Mouse (Mus musculus) thymus, postnatal 25 days (tissue): ENCODE measurements around the gene Prdm12.
"Not testable (repeated sequence)": the region's sequence is repeated elsewhere in the genome, so short reads cannot be mapped to it uniquely, and the experiment has no call there.

Experiments used
- DNase-seq: peaks from one replicate; pipeline ENCODE4 v3.0.0; 2022

Prdm12 gene

DNA sequence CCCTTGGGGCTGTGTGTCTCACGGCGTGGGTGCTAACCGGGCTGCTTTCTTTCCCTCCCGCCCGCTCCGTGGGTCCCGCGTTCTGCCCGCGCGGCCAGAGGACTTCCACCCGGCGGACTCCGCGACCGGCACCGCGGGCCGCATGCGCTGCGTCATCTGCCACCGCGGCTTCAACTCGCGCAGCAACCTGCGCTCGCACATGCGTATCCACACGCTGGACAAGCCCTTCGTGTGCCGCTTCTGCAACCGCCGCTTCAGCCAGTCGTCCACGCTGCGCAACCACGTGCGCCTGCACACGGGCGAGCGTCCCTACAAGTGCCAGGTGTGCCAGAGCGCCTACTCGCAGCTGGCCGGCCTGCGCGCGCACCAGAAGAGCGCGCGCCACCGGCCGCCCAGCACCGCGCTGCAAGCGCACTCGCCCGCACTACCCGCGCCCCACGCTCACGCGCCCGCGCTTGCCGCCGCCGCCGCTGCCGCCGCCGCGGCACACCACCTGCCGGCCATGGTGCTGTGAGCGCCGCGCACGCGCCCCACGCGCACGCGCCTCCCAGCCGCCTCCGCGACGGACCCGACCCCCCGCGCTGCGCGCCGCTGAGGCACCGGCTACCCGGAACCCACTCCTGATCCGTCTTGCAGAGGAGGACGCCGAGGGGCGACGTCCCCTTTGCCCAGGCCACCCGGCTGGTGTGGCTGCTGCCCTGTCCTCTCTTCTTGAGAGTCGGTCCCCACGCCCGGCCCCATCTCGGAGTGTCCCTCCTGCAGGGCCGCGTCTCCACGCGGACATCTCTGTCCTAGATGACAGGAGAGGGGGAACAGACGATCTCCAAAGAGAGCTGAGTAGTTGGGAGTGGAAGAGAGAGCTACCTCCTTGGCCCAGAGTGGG lies 14.4 kb downstream of the Prdm12 start:
- peak; percentile 28 for DNase-seq

GRCm38 (mm10) chr2:31654854-31655559 lies 15.2 kb downstream of the Prdm12 start:
- peak; percentile 58 for DNase-seq

GRCm38 (mm10) chr2:31656374-31656773 lies 16.5 kb downstream of the Prdm12 start:
- DNase-seq, result no peak

- DNase-seq, result no peak
Measured at GRCm38 (mm10) chr2:31662939-31663803, 23.3 kb downstream of the Prdm12 start.

- DNase-seq, result no peak
Measured at GRCm38 (mm10) chr2:31663804-31664180, 24.0 kb downstream of the Prdm12 start.

DNA sequence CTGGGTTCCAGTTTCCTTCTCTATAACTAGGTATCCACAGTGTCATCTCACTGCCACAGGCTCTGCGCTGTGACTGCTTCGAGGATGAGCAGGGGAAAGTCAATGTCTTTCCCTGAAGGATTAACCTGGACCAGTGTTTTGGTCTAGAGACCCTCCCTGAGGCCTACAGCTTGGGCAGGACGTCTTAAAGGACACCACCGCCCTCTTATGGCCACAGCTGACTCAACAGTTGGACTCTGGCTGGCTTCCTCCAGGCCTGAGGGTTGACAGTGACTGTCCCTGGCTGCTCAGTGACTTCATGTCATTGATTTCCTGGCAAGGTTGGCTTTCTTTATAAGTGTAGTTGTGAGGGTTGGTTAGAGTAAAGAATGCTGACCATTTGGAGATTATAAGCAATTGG lies 27.5 kb downstream of the Prdm12 start:
- peak; percentile 21 for DNase-seq

DNA sequence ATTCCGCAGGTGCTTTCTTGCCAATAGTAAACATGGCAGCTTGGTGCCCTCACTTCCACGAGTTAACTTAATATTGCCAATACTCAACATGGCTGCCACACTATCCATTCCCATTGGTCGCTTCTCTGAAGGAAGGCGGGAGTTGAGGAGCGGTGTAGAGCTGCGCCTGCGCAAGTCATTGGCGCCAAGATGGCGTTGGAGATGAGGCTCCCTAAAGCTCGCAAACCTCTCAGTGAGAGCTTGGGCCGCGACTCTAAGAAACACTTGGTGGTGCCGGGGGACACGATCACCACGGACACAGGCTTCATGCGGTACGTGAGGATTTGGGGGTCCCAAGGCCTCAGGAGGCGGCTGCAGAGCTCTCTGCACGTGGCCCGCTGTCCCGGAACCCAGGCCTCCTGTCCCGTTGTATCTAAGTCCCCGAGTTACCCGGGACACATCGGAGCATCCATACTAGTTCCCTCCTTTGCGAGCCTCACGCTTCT lies 30.8 kb downstream of the Prdm12 start, which contains the start of gene Exosc2:
Exosc2 (plus strand) TSS at position 165 of the 485 bp plus-strand sequence.
- peak; percentile 91 for DNase-seq

DNA sequence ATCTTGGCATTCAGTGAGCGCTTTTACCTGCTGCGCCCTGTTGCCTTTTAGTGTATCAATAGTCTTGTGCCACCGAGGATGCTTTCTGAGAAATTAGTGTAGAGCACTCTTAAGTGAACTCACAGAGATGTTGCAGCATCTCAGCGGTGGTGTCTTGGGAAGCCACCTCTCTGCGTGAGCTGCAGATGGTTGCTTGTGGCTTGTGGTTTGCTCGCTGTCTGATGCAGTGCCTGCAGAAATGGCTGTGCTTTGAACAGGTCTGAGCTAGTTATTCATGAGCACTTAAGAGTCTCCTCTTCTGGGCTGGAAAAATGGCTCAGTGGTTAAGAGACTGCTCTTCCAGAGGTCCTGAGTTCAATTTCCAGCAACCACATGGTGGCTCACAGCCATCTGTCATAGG lies 38.8 kb downstream of the Prdm12 start:
- peak; percentile 50 for DNase-seq

- DNase-seq, result not testable (repeated sequence)
Measured at GRCm38 (mm10) chr2:31681051-31681707, 41.3 kb downstream of the Prdm12 start.

DNA sequence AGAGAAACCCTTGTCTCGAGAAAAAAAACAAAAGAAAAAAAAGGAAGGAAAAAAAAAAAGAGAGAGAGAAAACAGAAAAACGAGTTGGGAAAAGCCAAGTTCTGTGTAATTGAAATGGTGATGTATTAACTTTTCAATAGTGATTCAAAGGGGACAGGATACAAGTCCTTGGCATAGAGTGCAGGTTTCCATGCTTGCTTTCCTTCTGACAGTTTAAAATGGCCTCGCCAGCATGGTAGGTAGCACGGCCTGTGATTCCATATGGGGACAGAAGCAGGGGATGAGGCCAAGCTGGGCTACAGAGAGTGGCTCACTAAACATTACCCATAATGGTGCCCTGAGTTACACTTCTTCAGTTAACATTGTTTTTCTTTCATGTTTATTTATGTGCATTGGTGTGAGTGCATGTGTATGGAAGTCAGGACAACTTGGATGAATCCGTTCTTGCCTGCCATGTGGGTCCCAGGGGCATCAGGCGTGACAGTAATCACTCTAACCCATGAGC lies 41.9 kb downstream of the Prdm12 start:
- no peak for DNase-seq

DNA sequence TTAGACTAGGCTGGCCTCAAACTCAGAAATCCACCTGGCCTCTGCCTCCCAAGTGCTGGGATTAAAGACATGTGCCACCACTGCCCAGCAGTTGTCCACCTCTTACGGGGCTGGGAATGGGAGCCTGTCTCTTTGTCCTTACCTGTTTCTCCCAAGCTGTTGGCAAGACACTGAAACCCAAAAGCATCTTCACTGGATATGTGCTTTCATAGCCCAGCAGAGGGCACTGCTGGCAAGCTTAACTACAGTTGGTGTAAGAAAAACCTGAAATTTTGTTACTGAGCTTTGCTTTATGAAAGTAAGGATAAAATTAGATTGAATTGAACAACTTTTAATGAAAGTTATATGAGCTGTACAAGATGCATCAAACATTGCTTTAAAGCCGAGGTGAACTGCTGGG lies 43.8 kb downstream of the Prdm12 start:
- peak; percentile 61 for DNase-seq

DNA sequence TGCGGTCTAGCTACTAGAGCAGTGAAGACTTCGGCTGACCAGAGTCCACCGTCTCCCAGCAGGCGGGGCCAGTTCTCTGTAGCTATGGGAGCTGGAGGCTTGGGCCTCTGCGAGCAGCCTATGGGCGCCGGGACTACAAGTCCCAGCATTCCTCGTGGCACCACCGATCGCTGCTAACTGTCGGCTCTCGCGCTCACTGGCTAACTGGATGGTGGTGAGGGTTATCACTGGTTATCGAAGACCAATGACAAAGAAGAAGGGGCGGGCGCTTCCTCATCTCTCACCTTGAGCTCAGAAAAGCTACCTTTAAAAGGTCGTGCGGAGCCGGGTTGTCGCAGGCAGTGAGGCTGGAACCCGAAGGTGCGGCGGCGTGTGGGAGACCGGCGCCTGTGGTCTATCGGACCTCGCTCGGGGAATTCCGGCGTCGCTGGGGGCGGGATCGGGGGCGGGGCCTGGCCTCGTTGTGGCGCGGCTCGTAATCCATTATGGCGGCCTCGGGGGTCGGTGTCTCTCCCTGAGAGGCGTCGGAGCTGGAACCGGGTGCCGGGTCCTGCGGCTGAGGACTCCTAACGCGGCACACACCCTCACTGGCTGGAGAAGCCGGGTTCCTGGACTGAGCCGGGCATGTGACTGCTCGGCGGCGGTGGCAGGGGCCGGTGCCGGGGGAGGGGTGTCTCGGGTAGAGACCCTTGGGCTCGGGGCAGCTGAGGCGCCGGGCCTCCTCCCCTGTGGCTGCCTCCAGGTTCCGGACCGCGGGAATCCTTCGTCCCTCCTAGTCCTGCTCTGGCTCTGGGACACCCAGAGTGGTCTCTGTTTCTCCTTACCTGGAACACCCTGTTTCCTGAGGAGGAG lies 48.5 kb downstream of the Prdm12 start, which contains the start of gene Abl1:
Abl1 (plus strand) TSS at position 303 of the 852 bp plus-strand sequence.
- peak; percentile 90 for DNase-seq

DNA sequence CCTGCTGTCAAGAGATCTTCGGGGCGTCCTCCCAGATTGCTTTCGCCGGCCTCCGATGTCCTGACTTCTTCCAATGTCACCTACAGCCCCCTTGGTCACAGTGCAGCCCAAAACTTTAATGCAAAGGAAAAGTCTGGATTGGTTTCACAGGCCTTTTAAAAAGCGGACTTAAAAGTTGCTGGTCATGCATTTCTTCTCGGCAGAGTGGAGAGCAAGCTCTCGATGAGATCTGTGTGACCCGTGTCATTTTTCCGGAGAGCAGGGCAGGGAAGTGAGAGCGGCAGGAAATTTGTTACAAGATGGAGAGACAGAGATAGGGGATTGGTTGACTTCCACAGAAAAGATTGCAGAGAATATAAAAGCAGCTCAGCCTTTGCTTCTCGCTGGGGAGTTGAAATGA lies 49.2 kb downstream of the Prdm12 start:
- DNase-seq, result no peak

- no peak for DNase-seq
Measured at GRCm38 (mm10) chr2:31690063-31690462, 50.2 kb downstream of the Prdm12 start.

GRCm38 (mm10) chr2:31698209-31698608 lies 58.4 kb downstream of the Prdm12 start:
- DNase-seq, result no peak

GRCm38 (mm10) chr2:31700545-31701446 lies 61.0 kb downstream of the Prdm12 start:
- DNase-seq, result no peak

GRCm38 (mm10) chr2:31703226-31703625 lies 63.4 kb downstream of the Prdm12 start:
- no peak for DNase-seq
